Mouse (Mus musculus) skeletal muscle tissue, adult 2 months (tissue): Measurements from ENCODE around the gene Rspo1.

Source experiments
- DNase-seq: peaks from one replicate; pipeline ENCODE4 v3.0.0-alpha.2; 2012; ENCODE audit warnings: low read depth, low spot score

Gene Rspo1

GRCm38 (mm10) chr4:124972316-124972715 lies 13.9 kb upstream of the Rspo1 start:
- no peak for DNase-seq

- no peak for DNase-seq
Measured at GRCm38 (mm10) chr4:124973296-124973695, 12.9 kb upstream of the Rspo1 start.

DNA sequence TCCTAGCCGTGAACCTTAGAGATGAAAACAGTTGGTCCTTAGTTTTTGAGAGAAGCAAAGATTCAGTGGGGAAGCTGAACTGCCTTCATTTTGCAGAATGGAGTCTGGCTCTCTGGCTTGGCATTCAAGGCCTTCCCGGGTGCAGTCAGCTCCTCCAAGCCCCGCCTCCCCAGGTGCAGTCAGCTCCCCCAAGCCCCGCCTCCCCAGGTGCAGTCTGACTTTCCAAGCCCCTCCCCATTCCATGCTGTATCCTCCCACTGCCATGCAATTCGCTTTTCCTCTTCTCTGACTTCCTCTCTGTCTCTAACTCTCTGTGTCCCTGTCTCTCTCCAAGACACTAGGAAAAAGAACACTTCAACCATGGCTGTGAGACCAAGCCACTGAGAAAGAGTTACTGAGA lies 8.0 kb upstream of the Rspo1 start:
- no peak for DNase-seq

GRCm38 (mm10) chr4:124983893-124984526 lies 2.2 kb upstream of the Rspo1 start:
- DNase-seq: no peak

GRCm38 (mm10) chr4:124984871-124985670 lies 1.2 kb upstream of the Rspo1 start:
- DNase-seq: no peak

DNA sequence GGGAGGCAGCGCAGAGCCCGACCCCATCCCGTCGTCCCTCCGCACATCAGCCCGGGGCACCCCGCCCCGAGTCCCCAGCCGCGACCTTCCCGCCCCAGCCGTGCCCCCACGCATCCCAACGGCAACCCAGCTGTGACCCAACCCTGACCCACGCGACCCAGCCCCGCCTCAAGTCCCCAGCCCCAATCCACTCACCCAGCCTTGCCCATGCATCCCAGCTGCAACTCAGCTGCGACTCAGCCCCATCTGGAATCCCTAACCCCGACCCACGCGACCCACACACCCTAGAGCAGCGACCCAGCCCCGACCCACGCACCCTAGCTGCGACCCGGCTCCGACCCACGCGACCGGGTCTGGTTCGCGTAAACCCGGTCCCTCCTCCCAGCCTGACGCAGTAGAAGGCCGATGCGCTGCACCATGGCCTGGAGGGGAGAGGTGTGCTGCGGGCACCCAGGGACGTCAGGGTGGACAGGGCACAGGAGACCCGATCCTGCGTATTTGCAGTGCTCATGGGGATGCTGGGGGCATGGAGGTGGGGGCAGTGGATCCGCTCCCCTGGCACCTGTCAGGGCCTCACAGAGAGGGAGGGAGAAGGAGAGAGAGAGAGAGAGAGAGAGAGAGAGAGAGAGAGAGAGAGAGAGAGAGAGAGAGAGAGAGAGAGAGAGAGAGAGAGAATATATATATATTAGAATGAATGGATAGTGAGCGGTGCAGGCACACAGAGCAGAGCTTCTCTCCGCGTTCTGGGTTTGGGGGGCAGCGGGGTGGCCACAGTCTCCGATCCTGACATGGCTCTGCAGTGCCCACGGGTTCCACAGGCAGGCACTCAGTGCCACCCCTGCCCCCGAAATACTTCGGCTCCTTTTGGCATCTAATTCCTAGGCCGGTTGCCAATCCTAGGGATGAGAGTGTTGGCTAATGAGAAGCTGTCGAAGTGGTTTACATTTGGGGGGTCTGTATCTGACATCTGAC lies 795 bp downstream of the Rspo1 start:
- DNase-seq: no peak

- no peak for DNase-seq
Measured at GRCm38 (mm10) chr4:124987711-124988097, 1.5 kb downstream of the Rspo1 start.

GRCm38 (mm10) chr4:124988382-124988781 lies 2.2 kb downstream of the Rspo1 start:
- DNase-seq: no peak

DNA sequence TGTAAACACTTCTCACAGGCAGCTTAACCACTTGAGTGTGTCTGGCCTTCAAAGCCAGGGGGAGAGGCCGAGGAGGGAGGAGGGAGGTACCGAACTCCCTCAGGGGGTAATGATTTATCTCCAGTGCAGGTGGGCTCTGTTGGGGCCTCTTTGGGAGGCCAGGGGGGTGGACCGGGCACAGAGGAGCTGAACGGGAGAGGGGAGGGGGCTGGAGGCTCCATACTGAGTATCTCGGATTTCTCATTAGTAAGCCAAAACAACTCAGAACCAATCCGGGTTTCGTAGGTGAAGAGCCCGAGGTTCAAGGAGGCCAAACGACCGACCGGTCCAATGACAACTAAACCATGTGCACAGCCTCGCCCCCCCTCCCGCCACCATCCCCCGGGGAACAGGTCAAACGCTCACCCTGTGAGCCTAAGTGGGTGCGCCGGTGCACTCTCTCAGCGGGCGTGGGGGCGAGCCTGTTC lies 3.6 kb downstream of the Rspo1 start:
- DNase-seq: no peak

DNA sequence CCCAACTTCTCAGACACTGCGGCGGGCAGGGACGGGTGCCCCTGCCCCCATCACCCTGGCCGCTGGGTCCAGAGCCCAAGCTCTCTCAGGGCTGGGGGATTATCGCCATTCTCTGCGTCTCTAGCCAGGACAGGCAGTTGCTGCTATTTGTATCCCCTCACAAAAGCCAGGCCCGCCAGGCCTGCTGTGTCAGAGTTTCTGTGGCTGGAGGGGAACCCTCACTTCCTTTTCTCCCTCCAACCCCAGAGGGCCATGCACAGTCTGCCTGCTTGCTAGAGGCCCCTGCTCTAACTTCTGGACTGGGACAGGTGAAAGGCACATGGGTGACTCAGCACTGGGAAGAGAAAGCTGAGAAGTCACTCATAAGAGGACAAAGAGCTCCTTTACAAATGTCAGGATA lies 4.1 kb downstream of the Rspo1 start:
- no peak for DNase-seq

- DNase-seq: no peak
Measured at GRCm38 (mm10) chr4:124997479-124998147, 11.4 kb downstream of the Rspo1 start.

GRCm38 (mm10) chr4:124999548-124999947 lies 13.3 kb downstream of the Rspo1 start:
- no peak for DNase-seq

DNA sequence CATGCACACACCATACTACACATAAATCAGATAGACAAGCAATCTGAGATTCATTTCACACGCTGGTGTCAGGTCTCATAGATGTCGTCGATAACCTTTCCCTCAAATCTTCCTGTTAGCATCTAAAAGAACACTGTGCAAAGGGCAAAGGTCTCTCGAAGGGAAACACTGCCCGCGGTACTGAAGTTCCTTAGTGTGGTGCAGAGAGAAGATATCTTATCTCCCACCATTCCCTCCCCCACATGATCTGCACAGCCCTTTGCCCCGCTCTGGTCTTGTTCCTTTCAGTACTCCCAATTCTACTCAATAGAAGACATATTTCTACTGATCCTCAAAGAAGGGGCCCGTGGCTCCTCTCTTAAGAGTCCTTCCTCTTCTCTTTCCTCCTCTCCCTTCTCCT lies 16.7 kb downstream of the Rspo1 start:
- no peak for DNase-seq

GRCm38 (mm10) chr4:125004886-125005285 lies 18.7 kb downstream of the Rspo1 start:
- DNase-seq: no peak

- no peak for DNase-seq
Measured at GRCm38 (mm10) chr4:125007460-125007859, 21.2 kb downstream of the Rspo1 start.

GRCm38 (mm10) chr4:125008220-125008619 lies 22.0 kb downstream of the Rspo1 start:
- no peak for DNase-seq

- DNase-seq: no peak
Measured at GRCm38 (mm10) chr4:125008712-125009111, 22.5 kb downstream of the Rspo1 start.

DNA sequence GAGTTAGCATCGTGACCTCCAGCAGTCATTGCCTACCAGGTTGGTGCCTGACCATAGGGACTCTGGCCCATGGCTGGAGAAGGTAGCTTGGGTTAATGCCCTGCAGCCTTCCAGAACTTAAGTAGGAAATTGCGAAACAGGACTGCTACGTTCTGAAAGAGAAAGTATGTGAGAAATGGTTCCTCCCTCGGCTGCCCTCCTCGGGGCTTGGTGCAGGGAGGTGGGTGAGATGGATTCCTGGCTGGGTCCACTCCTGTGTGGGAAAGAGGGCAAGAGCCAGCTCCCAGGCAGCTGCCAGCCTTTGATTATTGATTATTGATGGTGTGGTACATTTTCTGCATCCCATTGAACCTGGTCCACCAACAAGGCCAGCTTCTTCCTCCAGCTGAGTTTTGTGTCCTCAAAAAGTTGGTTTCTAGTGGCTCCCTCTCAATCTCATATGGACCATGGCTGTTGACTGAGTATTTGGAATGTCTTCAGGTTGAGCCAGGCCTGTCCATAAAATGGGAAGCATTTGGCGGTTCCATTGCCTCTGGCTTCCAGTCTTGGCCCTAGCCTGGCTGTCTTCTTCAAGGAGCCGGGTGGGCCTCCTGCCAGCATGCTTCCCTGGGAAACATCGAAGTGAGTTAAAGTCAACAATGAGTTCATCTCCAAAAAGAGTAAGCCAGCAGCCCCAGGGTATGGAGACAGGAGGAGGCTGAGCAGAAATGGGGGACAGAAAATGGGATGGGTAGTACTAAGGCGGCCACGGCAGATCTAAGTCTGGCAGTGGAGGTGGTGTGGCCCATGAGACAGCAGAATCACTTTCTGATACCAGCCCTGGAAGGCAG lies 29.8 kb downstream of the Rspo1 start, which contains the start of gene Gnl2:
Gene Gnl2, plus strand, starts transcription at position 780 of the 830 bp plus-strand sequence.
- DNase-seq: no peak

DNA sequence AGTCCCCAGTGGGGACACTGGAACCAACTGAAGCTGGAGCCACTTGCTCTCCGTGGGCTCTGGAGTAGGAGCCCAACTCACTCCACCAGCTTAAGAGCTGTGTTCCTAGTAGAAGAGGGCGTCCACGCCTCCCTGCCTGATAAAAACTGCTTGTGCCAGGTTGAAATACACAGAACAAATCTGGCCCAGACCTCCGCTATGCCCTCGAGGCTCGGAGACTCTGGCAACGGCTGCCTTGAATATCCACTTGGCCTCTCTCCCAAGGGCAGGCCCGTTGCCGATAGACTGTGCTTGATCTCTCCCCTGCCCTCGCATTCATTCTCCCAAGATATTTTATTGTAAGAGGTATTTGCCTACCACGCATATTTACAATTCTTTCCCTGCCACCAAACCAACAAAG lies 31.2 kb downstream of the Rspo1 start:
- DNase-seq: no peak

DNA sequence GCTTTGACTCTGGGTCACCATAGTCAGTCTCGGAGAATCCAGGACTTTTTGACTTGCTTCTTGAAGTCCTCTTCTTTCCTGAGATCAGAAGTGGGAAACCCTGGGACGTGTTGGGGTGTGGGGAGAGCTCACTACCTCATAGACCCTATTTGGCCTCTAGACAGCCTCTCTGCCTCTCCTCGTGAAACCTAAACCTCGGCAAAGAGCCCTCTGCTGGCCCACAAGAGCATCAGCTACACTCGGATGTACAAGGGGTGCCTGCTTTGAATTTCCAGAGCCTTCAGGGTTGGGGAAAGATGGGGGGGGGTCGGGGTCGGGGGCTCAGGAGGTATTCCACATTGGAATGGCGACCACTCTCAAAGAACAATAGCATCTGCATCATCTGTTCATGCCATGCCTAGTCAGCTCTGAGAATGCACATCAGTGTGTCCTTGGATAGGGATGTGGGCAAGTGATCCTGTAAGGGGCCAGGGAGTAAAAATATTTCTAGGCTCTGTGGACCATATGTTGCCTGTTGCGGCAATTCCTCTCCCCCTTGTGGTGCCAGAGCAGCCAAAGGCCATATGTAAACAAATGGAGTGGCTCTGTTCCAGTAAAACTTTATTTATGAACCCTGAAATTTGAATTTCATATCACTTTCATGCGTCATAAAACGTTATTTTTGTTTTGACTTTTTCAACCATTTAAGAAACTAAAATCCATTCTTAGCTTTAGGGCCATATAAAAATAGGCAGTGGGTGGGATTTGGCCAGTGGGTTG lies 34.7 kb downstream of the Rspo1 start:
- no peak for DNase-seq
